Mouse (Mus musculus) neural tube, embryonic 15.5 days (tissue): ENCODE measurements around the gene Traf3ip1. TPM values are rescaled to one million over a fixed set of nuclear protein-coding genes. Genes with fewer than 3 reads are reported as not detected.

Source experiments
- ATAC-seq: fragments of 200-750 bp; cut with Nextera tagmentation; 2 replicates; pipeline ENCODE4 v1.8.0; 2017; ENCODE audit warnings: mild to moderate bottlenecking, moderate TSS enrichment, moderate library complexity; ENCODE audit not compliant: low FRiP score
- H3K27ac ChIP-seq: fragments of 300-500 bp; sonication (generic); replicated peaks from 2 replicates; pipeline ENCODE4 v1.5.1; 2015; ENCODE audit warnings: mild to moderate bottlenecking, inconsistent platforms
- H3K27me3 ChIP-seq: fragments of 300-500 bp; sonication (generic); replicated peaks from 2 replicates; pipeline ENCODE4 v1.6.1; 2015; ENCODE audit warnings: inconsistent platforms
- H3K36me3 ChIP-seq: fragments of 300-500 bp; sonication (generic); 2 replicates; pipeline ENCODE4 v1.6.1; 2015; ENCODE audit warnings: inconsistent platforms
- H3K4me1 ChIP-seq: fragments of 300-500 bp; sonication (generic); 2 replicates; pipeline ENCODE4 v1.6.1; 2015; ENCODE audit warnings: inconsistent platforms
- H3K4me2 ChIP-seq: fragments of 300-500 bp; sonication (generic); 2 replicates; pipeline ENCODE4 v1.6.1; 2015; ENCODE audit warnings: inconsistent platforms, mild to moderate bottlenecking, moderate library complexity
- H3K4me3 ChIP-seq: fragments of 300-500 bp; sonication (generic); replicated peaks from 2 replicates; pipeline ENCODE4 v1.5.1; 2015; ENCODE audit warnings: mild to moderate bottlenecking, inconsistent platforms
- H3K9ac ChIP-seq: fragments of 300-500 bp; sonication (generic); replicated peaks from 2 replicates; pipeline ENCODE4 v1.6.1; 2015; ENCODE audit warnings: mild to moderate bottlenecking, inconsistent platforms
- H3K9me3 ChIP-seq: fragments of 300-500 bp; sonication (generic); replicated peaks from 2 replicates; pipeline ENCODE4 v1.6.1; 2016; ENCODE audit warnings: inconsistent platforms
- WGBS: fragments of 180-500 bp; shearing (Covaris S2); methylation state at CpG from one replicate; pipeline ENCODE4 v1.1.7; 2015; ENCODE audit warnings: mixed read lengths; 5-methylcytosine and 5-hydroxymethylcytosine counted together
- polyA plus RNA-seq: library from polyadenylated mRNA; unstranded; fragments of >200 nt; fragmentation: Nextera tagmentation; extraction: Ambion mirVana; gene quantifications from 2 replicates; pipeline ENCODE4 v1.2.1, GENCODE M21; 2015

The Traf3ip1 gene
- polyA plus RNA-seq, 1 experiment from 2014 or later: 10.0 TPM

DNA sequence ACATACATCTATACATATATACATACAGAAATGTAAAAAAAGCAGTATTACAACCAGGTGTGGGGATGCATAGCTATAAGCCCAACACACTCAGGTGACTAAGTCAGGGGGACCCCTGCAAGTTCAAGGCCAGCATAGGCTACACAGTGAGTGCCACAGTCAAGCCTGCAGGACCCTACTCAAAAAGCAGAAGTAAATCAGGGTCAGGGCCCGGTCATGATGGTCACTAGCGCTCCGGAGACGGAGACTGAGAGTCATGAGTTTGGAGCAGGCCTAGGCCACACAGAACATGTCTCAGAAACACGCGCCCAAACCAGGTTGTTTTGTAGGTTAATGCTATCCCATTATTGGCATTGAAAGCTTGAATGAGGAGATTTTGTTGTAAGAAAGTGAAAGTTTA is 4.1 kb downstream of the Traf3ip1 start:
- Histone ChIP-seq H3K27ac (no peak overlapping the region), H3K36me3 (peaks cover 35% of the 10 kb centered on the region), H3K9me3 (no peaks in the 10 kb centered on the region), H3K4me2 (no peak overlapping the region), H3K9ac (no peak overlapping the region), H3K4me3 (no peak overlapping the region), H3K27me3 (no peaks in the 10 kb centered on the region), H3K4me1 (peaks cover 28% of the 10 kb centered on the region)
- 95% methylated on average over 6 of the region's 6 CpGs for WGBS
- no peak for ATAC-seq

DNA sequence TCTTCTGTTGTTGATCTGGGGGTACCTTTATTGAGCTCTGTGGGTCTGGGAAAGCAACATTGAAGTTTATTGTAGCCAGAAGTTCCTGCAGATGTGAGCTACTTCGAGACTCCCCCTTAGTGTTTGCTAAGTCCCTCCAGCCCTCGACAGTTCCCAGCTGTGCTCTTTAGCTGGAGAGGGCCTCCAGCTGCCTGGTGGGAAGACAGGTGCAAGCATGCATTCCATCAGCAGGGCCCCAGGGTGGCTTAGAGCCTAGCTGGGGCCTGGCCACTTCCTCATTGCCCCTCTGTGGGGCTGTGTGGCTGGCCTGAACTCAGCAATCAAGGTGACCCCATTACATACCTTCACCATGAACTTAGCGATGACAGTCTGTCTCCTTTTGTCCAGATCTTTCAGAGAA is 10.2 kb downstream of the Traf3ip1 start:
- Histone ChIP-seq H3K4me3 (no peak overlapping the region), H3K4me1 (no peaks in the 10 kb centered on the region), H3K9ac (no peak overlapping the region), H3K27me3 (no peaks in the 10 kb centered on the region), H3K36me3 (peaks cover 71% of the 10 kb centered on the region), H3K9me3 (no peaks in the 10 kb centered on the region), H3K4me2 (no peak overlapping the region), H3K27ac (no peak overlapping the region)
- ATAC-seq: no peak
- 72% methylated on average over 3 of the region's 3 CpGs for WGBS

DNA sequence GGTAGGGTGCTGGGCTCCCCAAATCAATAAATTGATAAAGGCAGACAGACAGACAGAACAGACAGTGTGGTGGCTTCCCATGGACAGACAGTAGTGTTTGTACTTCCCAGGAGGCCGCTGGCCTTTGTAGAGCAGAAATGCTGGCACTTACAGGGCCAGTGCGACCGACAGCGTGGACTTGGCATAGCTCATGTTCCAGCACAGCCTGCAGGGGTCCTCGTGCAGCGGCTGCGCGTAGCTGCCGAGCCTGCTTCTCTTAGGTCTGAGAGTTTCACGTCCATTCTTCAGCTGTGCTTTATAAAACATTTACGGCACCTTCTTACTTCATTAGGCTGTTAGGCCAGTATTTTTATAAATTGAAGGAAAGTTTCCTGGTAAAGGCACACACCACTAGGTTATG is 20.5 kb downstream of the Traf3ip1 start:
- H3K27ac ChIP-seq: no peak overlapping the region
- no peaks in the 10 kb centered on the region for H3K4me1 ChIP-seq
- H3K36me3 ChIP-seq: peaks cover 38% of the 10 kb centered on the region
- no peaks in the 10 kb centered on the region for H3K27me3 ChIP-seq
- H3K4me3 ChIP-seq: no peak overlapping the region
- no peak overlapping the region for H3K4me2 ChIP-seq
- H3K9me3 ChIP-seq: no peaks in the 10 kb centered on the region
- ATAC-seq: no peak
- H3K9ac ChIP-seq: no peak overlapping the region
- 77% methylated on average over 11 of the region's 11 CpGs for WGBS

DNA sequence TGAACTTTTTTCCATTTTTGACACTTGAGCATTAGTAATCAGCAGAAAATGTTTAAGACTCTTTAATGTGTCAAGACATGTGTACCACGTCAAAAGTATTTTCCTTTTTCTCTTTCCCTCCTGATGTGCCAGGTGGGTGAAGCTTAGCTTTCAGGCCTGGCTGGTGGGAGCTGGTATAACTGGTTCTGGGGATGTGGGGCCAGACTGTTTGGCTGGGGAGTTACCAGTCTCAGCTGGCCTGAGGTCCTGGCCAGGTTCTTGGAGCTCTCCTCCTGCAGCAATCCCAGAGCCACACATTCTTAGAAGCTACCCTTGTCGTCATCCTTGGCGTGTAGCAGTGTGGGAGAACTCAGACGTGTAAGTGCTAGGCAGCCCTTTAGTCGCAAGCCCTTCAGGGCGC is 21.2 kb downstream of the Traf3ip1 start:
- 90% methylated on average over 6 of the region's 6 CpGs for WGBS

DNA sequence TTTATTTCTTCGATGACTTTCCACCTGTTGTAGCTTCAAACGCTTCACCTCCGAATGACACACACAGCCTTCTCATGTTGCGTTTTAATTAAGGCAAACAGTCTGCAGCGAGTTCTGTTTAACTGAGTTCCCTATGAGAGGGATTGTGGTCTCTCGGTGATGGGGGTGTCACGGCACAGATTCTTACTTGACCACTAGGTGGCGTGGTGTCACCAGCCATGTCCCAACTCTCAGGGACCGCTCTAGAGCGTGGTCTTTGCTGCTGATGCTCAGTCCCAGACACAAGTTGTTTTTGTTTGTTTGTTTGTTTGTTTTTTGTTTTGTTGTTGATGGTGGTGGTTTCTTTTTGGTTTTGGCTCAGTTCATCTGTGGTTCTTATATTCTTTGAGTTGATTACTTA is 29.3 kb downstream of the Traf3ip1 start:
- no peak overlapping the region for H3K27ac ChIP-seq
- no peaks in the 10 kb centered on the region for H3K9me3 ChIP-seq
- peaks cover 75% of the 10 kb centered on the region for H3K36me3 ChIP-seq
- H3K4me1 ChIP-seq: no peaks in the 10 kb centered on the region
- WGBS: 16% methylated on average over 10 of the region's 10 CpGs
- no peak overlapping the region for H3K4me2 ChIP-seq
- H3K9ac ChIP-seq: no peak overlapping the region
- no peak for ATAC-seq
- no peaks in the 10 kb centered on the region for H3K27me3 ChIP-seq
- H3K4me3 ChIP-seq: no peak overlapping the region

More for the DNA sequence above, 21.2 kb downstream of the Traf3ip1 start:
- H3K27ac ChIP-seq: no peak overlapping the region
- H3K36me3 ChIP-seq: peaks cover 38% of the 10 kb centered on the region
- no peak overlapping the region for H3K9ac ChIP-seq
- no peaks in the 10 kb centered on the region for H3K27me3 ChIP-seq
- H3K4me3 ChIP-seq: no peak overlapping the region
- H3K4me1 ChIP-seq: no peaks in the 10 kb centered on the region
- no peak for ATAC-seq
- no peak overlapping the region for H3K4me2 ChIP-seq
- H3K9me3 ChIP-seq: no peaks in the 10 kb centered on the region

DNA sequence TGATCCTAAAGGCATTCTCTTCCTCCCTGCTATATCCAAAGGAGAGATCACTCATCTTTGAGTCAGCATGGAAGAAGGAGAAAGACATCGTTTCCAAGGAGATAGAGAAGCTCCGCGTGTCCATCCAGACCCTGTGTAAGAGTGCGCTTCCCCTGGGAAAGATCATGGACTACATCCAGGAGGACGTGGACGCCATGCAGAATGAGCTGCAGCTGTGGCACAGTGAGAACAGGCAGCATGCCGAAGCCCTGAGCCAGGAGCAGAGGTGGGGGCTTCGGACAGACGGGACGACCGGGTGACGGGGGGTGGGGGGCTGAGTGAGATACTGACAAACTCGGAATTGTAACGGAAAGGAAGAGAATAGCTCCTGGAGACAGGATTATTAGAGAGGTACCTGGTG is 31.4 kb downstream of the Traf3ip1 start:
- ATAC-seq: no peak
- Histone ChIP-seq H3K4me1 (no peaks in the 10 kb centered on the region), H3K9me3 (no peaks in the 10 kb centered on the region), H3K36me3 (peaks cover 62% of the 10 kb centered on the region), H3K27ac (no peak overlapping the region), H3K4me3 (no peak overlapping the region), H3K27me3 (no peaks in the 10 kb centered on the region), H3K9ac (no peak overlapping the region), H3K4me2 (no peak overlapping the region)
- 84% methylated on average over 14 of the region's 14 CpGs for WGBS

DNA sequence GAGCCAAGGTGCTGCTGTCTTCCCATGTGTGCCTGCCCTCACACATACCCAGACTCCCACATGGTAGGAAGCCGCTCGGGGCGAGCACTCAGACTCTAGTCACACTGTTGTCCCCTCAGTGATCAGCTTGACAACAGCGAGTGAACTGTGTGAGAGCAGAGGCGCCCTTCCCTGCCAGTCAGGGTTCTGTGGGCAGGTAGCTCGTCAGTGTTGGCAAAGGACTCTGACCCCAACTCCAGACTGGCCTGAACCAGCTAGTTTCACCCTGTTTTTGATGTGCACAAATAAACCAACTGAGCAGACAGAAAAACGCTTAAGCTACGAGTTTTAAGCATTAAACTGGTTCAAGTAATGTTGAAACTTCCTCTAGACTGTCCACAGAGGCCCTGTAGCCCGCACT is 35.7 kb downstream of the Traf3ip1 start:
- Histone ChIP-seq H3K4me1 (no peaks in the 10 kb centered on the region), H3K27ac (no peak overlapping the region), H3K4me2 (no peak overlapping the region), H3K9me3 (no peaks in the 10 kb centered on the region), H3K27me3 (no peaks in the 10 kb centered on the region), H3K4me3 (no peak overlapping the region), H3K36me3 (peaks cover 33% of the 10 kb centered on the region), H3K9ac (no peak overlapping the region)
- ATAC-seq: no peak
- WGBS: 92% methylated on average over 9 of the region's 9 CpGs

DNA sequence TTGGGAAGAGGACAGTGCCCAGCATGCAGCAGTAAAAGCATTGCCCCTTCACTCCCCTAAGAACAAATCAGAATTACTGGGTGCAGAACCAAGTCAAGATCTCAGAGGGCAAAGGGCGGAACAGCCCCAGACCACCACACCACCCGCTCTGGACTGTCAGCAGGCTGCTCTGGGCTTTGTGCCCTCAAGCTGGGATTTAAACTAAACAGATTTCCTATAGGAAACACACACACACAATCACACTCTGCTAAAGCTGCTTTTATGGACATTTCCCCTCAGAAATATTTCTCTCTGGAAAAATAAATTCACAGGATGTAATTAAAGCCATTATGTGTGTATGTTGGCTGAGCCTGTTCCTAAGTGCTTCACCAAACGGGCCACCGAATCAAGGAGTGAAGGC is 37.8 kb downstream of the Traf3ip1 start:
- H3K9ac ChIP-seq: no peak overlapping the region
- H3K27me3 ChIP-seq: peaks cover 5% of the 10 kb centered on the region; the same call in 1 of the 2 replicates
- H3K36me3 ChIP-seq: peaks cover 18% of the 10 kb centered on the region
- H3K4me1 ChIP-seq: no peaks in the 10 kb centered on the region
- H3K27ac ChIP-seq: no peak overlapping the region
- no peak overlapping the region for H3K4me3 ChIP-seq
- H3K4me2 ChIP-seq: no peak overlapping the region
- no peaks in the 10 kb centered on the region for H3K9me3 ChIP-seq
- 91% methylated on average over 4 of the region's 4 CpGs for WGBS
- ATAC-seq: no peak

DNA sequence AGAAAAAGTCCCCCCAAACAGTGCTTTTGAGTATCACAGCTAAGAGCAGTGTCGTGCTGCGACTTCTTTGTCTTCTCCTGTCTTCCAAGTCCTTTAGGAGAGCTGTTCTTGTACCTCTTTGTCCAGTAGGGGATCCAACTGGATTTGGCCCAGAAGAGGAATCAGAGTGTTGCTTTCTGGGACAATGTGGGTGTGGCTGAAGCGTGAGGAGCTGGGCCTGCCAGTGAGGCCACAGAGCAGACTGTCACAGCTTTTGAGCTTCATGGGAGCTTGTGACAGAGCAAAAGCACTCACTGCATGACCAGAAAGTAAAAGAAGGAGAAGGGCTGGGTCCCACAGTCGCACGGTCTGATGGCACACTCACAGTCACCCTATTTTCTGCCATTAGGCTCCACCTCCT is 38.4 kb downstream of the Traf3ip1 start:
- Histone ChIP-seq H3K4me2 (no peak overlapping the region), H3K4me3 (no peak overlapping the region), H3K27me3 (peaks cover 5% of the 10 kb centered on the region; the same call in 1 of the 2 replicates), H3K27ac (no peak overlapping the region), H3K36me3 (peaks cover 12% of the 10 kb centered on the region), H3K9me3 (no peaks in the 10 kb centered on the region), H3K4me1 (no peaks in the 10 kb centered on the region), H3K9ac (no peak overlapping the region)
- 90% methylated on average over 5 of the region's 5 CpGs for WGBS
- no peak for ATAC-seq

DNA sequence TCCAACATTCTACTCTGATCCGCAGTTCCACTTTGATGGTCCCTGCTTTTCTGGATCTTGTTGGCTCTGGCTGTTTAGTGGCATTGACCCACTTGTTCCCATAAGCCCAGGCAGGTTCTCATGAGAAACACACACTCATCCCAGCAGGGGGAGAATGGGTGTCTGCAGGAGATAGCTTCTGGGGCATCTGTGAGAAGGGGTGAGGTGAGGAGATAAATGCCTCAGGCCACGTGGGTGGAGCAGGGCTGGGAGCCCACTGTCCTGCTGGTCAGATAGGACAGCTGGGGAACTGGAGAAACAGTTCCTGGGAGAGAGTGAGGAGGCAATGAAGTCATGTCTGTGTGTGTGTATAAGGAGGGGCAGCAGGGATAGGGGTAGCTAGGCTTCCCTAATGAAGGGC is 39.0 kb downstream of the Traf3ip1 start:
- Histone ChIP-seq H3K36me3 (peaks cover 6% of the 10 kb centered on the region), H3K4me1 (no peaks in the 10 kb centered on the region), H3K27ac (no peak overlapping the region), H3K9me3 (no peaks in the 10 kb centered on the region), H3K4me3 (no peak overlapping the region), H3K27me3 (peaks cover 6% of the 10 kb centered on the region; the same call in 1 of the 2 replicates), H3K9ac (no peak overlapping the region), H3K4me2 (no peak overlapping the region)
- 63% methylated on average over 2 of the region's 2 CpGs for WGBS
- ATAC-seq: no peak

DNA sequence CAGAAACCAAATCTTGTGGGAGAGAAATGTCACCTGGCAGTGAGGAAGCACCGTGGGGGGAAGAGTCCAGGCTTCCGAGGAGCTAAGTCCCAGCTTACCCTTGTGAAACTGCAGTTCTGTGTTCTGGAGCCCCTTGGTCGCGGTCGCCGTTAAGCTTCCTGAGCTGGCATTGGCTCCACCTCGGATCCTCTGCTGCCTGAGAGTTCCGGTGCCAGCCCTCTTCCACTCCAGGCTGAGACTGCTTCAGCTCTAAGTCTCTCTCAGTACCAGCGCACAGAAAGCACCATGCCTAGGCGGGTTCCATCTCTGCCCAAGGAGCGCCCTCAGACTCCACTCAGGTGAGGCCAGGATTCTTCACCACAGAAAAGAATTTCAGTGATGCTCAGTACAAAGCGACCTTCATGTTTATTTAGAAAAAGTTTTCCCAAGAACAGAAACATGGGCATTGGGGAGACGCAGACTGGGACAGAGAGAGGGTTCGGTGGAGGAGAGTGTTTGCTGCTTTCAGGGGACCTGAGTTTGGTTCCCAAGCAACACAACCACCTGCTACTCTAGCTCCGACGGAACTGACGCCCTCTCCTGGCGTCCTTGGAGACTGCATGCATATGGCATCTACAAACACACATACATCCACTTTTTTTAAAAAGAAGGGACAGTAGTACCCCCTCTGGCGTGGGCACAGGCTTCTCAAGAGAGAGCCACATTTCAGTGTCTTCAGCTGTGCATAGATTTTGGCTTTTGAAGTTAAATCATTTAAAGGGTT is 39.7 kb downstream of the Traf3ip1 start:
- peaks cover 4% of the 10 kb centered on the region for H3K36me3 ChIP-seq
- 83% methylated on average over 19 of the region's 19 CpGs for WGBS
- no peak overlapping the region for H3K4me2 ChIP-seq

DNA sequence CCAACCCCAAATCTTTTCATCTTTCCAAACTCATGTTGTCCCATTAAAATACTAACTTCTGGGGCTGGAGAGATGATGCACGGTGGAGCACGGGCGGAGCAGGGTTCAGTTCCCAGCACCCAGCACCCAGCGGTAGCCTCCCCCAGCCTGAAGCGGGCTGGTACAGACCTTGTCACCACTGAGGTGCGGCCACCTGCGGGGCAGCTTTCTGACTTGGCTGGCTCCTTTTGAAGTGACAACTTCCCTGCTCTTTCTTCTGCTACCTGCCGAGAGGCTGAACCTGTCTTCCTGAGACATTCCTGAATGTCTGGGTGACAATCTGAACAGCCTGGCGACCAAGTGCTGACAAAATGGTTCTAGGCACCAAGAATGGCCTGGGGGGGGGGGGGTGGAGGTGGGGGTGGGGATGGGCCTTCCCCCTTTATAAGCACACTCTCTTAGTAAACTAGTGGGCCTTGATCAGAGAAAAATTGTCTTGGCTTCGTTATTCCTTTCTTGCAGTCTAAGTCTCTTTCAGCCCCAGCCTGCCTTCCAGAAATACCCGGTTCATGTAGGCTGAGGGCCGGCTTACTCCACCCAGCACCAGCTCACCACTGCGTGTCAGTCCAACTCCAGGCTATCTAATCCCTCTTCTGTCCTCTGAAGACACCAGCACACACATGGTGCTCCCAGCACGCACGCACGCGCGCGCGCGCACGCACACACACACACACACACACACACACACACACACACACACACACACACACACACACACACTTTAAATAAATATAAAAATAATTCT is 43.5 kb downstream of the Traf3ip1 start:
- Histone ChIP-seq H3K4me3 (no peak overlapping the region), H3K36me3 (no peaks in the 10 kb centered on the region), H3K4me1 (peaks cover 16% of the 10 kb centered on the region), H3K9me3 (no peaks in the 10 kb centered on the region), H3K9ac (no peak overlapping the region), H3K27me3 (peaks cover 8% of the 10 kb centered on the region; the same call in 1 of the 2 replicates), H3K4me2 (no peak overlapping the region), H3K27ac (no peak overlapping the region)
- WGBS: 36% methylated on average over 22 of the region's 22 CpGs
- ATAC-seq: no peak

More for the DNA sequence above, 39.7 kb downstream of the Traf3ip1 start:
- ATAC-seq: no peak
- Histone ChIP-seq H3K4me1 (no peaks in the 10 kb centered on the region), H3K27me3 (peaks cover 8% of the 10 kb centered on the region; the same call in 1 of the 2 replicates), H3K9me3 (no peaks in the 10 kb centered on the region), H3K9ac (no peak overlapping the region), H3K4me3 (no peak overlapping the region), H3K27ac (no peak overlapping the region)
